Mouse (Mus musculus) testis, adult 2 months (tissue): ENCODE measurements around the gene Ift20.
A peak's percentile ranks its signal among the peaks of the same experiment; 100 is the strongest.

Experiments used
- CTCF ChIP-seq: fragments of 200-500 bp; IDR thresholded peaks from 2 replicates; pipeline ENCODE4 v1.5.1; 2012; ENCODE audit warnings: low read depth, mild to moderate bottlenecking, inconsistent platforms, low read length, moderate library complexity; ENCODE audit not compliant: control insufficient read depth, insufficient read depth, insufficient replicate concordance
- POLR2A ChIP-seq: fragments of 200-500 bp; IDR thresholded peaks from 2 replicates; pipeline ENCODE4 v1.6.1; 2012; ENCODE audit warnings: low read depth, mild to moderate bottlenecking, inconsistent platforms, low read length, moderate library complexity; ENCODE audit not compliant: control insufficient read depth

GRCm38 (mm10) chr11:78488168-78488567 is 48.0 kb upstream of the Ift20 start:
- TF ChIP-seq CTCF: peak; percentile 77; the same call in 1 of the 2 replicates
- TF ChIP-seq POLR2A: no peak
